Mouse (Mus musculus): ENCODE data around the gene Emc1. TPM values are rescaled to one million over a fixed set of nuclear protein-coding genes. Genes with fewer than 3 reads are reported as not detected.
"Not testable (repeated sequence)": the region's sequence is repeated elsewhere in the genome, so short reads cannot be mapped to it uniquely, and the experiment has no call there.

Gene Emc1
- total RNA-seq, 2 experiments from 2014 or later = 53.9 to 58.1 TPM

GRCm38 (mm10) chr4:139345416-139346019 lies 6.9 kb upstream of the Emc1 start:
- DNase-seq (ENCODE audit: low spot score in 2 of 2) = no peak

- no peak for DNase-seq (ENCODE audit: low spot score in 2 of 2)
Measured at GRCm38 (mm10) chr4:139352832-139353231, 445 bp downstream of the Emc1 start.

- no peak for DNase-seq (ENCODE audit: low spot score in 2 of 2)
Measured at GRCm38 (mm10) chr4:139357211-139357610, 4.8 kb downstream of the Emc1 start.

- no peak for DNase-seq (ENCODE audit: low spot score in 2 of 2)
Measured at GRCm38 (mm10) chr4:139360761-139361548, 8.6 kb downstream of the Emc1 start.

- no peak for DNase-seq (ENCODE audit: low spot score in 2 of 2)
Measured at GRCm38 (mm10) chr4:139367336-139367735, 14.9 kb downstream of the Emc1 start.

GRCm38 (mm10) chr4:139368038-139368437 lies 15.7 kb downstream of the Emc1 start:
- no peak for DNase-seq (ENCODE audit: low spot score in 2 of 2)

- no peak for DNase-seq (ENCODE audit: low spot score in 2 of 2)
Measured at GRCm38 (mm10) chr4:139373130-139373529, 20.7 kb downstream of the Emc1 start.

GRCm38 (mm10) chr4:139373531-139373930 lies 21.1 kb downstream of the Emc1 start:
- no peak for DNase-seq (ENCODE audit: low spot score in 2 of 2)

- DNase-seq (ENCODE audit: low spot score in 2 of 2) = no peak
Measured at GRCm38 (mm10) chr4:139379719-139380118, 27.3 kb downstream of the Emc1 start.

- DNase-seq (ENCODE audit: low spot score in 2 of 2) = peak; percentile 100
Measured at GRCm38 (mm10) chr4:139380207-139380748, 27.9 kb downstream of the Emc1 start.

GRCm38 (mm10) chr4:139380775-139381451 lies 28.5 kb downstream of the Emc1 start:
- no peak for DNase-seq (ENCODE audit: low spot score in 2 of 2)

- no peak for DNase-seq (ENCODE audit: low spot score in 2 of 2)
Measured at GRCm38 (mm10) chr4:139381452-139381845, 29.1 kb downstream of the Emc1 start.

GRCm38 (mm10) chr4:139382231-139382630 lies 29.8 kb downstream of the Emc1 start:
- DNase-seq (ENCODE audit: low spot score in 2 of 2) = no peak

- not testable (repeated sequence) for DNase-seq (ENCODE audit: low spot score in 2 of 2)
Measured at GRCm38 (mm10) chr4:139385841-139386240, 33.5 kb downstream of the Emc1 start.

- DNase-seq (ENCODE audit: low spot score in 2 of 2) = no peak
Measured at GRCm38 (mm10) chr4:139386869-139387319, 34.5 kb downstream of the Emc1 start.

- no peak for DNase-seq (ENCODE audit: low spot score in 2 of 2)
Measured at GRCm38 (mm10) chr4:139389557-139389956, 37.2 kb downstream of the Emc1 start.

- no peak for DNase-seq (ENCODE audit: low spot score in 2 of 2)
Measured at GRCm38 (mm10) chr4:139395431-139395830, 43.0 kb downstream of the Emc1 start.

GRCm38 (mm10) chr4:139400487-139400886 lies 48.1 kb downstream of the Emc1 start:
- no peak for DNase-seq (ENCODE audit: low spot score in 2 of 2)

- DNase-seq (ENCODE audit: low spot score in 2 of 2) = no peak
Measured at GRCm38 (mm10) chr4:139403214-139403613, 50.8 kb downstream of the Emc1 start.

- peak; percentile 12 to 22 for DNase-seq (ENCODE audit: low spot score in 2 of 2)
Measured at GRCm38 (mm10) chr4:139411351-139411750, 59.0 kb downstream of the Emc1 start.

GRCm38 (mm10) chr4:139417868-139418267 lies 65.5 kb downstream of the Emc1 start:
- no peak for DNase-seq (ENCODE audit: low spot score in 2 of 2)

GRCm38 (mm10) chr4:139421621-139422020 lies 69.2 kb downstream of the Emc1 start:
- DNase-seq (ENCODE audit: low spot score in 2 of 2) = no peak

All from adrenal gland, postnatal 4 days (tissue).